Mouse (Mus musculus) embryonic fibroblast, embryonic 13.5 days (primary cell): ENCODE measurements around the gene Tspan9.

Experiments used
- CTCF ChIP-seq: IDR thresholded peaks from 2 replicates; pipeline ENCODE4 v1.5.1; 2011; ENCODE audit warnings: mild to moderate bottlenecking, control low read depth, low read length, moderate library complexity, borderline replicate concordance; ENCODE audit not compliant: insufficient read depth
- POLR2A ChIP-seq: IDR thresholded peaks from 2 replicates; pipeline ENCODE4 v1.6.1; 2011; ENCODE audit warnings: low read depth, mild to moderate bottlenecking, control low read depth, low read length, moderate library complexity

GRCm38 (mm10) chr6:128168785-128169679 is 25.6 kb upstream of the Tspan9 start:
- TF ChIP-seq POLR2A (no peak), CTCF (no peak)
